Mouse (Mus musculus) liver, embryonic 15.5 days (tissue): Measurements from ENCODE around the gene Peg3. TPM values are rescaled to one million over a fixed set of nuclear protein-coding genes. Genes with fewer than 3 reads are reported as not detected.
"Not testable (repeated sequence)": the region's sequence is repeated elsewhere in the genome, so short reads cannot be mapped to it uniquely, and the experiment has no call there.

ENCODE experiments used
- ATAC-seq: fragments of 200-750 bp; cut with Nextera tagmentation; 2 replicates; pipeline ENCODE4 v1.8.0; 2017; ENCODE audit warnings: moderate number of reproducible peaks, mild to moderate bottlenecking, moderate library complexity; ENCODE audit not compliant: insufficient read depth
- H3K27ac ChIP-seq: fragments of 300-500 bp; sonication (generic); replicated peaks from 2 replicates; pipeline ENCODE4 v1.5.1; 2015; ENCODE audit warnings: mild to moderate bottlenecking, inconsistent platforms
- H3K27me3 ChIP-seq: fragments of 300-500 bp; sonication (generic); 2 replicates; pipeline ENCODE4 v1.6.1; 2015; ENCODE audit warnings: mild to moderate bottlenecking, inconsistent platforms
- H3K36me3 ChIP-seq: fragments of 300-500 bp; sonication (generic); replicated peaks from 2 replicates; pipeline ENCODE4 v1.6.1; 2015; ENCODE audit warnings: moderate library complexity, mild to moderate bottlenecking, inconsistent platforms
- H3K4me1 ChIP-seq: fragments of 300-500 bp; sonication (generic); replicated peaks from 2 replicates; pipeline ENCODE4 v1.6.1; 2015; ENCODE audit warnings: inconsistent platforms
- H3K4me2 ChIP-seq: fragments of 300-500 bp; sonication (generic); 2 replicates; pipeline ENCODE4 v1.6.1; 2015; ENCODE audit warnings: moderate library complexity, mild to moderate bottlenecking, inconsistent platforms
- H3K4me3 ChIP-seq: fragments of 300-500 bp; sonication (generic); replicated peaks from 2 replicates; pipeline ENCODE4 v1.5.1; 2015; ENCODE audit warnings: mild to moderate bottlenecking, inconsistent platforms
- H3K9ac ChIP-seq: fragments of 300-500 bp; sonication (generic); 2 replicates; pipeline ENCODE4 v1.6.1; 2015; ENCODE audit warnings: moderate library complexity, mild to moderate bottlenecking, inconsistent platforms
- H3K9me3 ChIP-seq: fragments of 300-500 bp; sonication (generic); replicated peaks from 2 replicates; pipeline ENCODE4 v1.6.1; 2016; ENCODE audit warnings: inconsistent platforms
- WGBS: fragments of 180-500 bp; shearing (Covaris S2); methylation state at CpG from one replicate; pipeline ENCODE4 v1.1.7; 2015; ENCODE audit warnings: mixed read lengths; ENCODE audit not compliant: insufficient replicate concordance; 5-methylcytosine and 5-hydroxymethylcytosine counted together
- polyA plus RNA-seq: library from polyadenylated mRNA; unstranded; fragments of >200 nt; fragmentation: Nextera tagmentation; extraction: Ambion mirVana; gene quantifications from 2 replicates; pipeline ENCODE4 v1.2.1, GENCODE M21; 2015

Gene Peg3
- 41.6 and 43.8 TPM in 2 replicates for polyA plus RNA-seq

- Histone ChIP-seq H3K36me3 (peaks cover 3% of the 10 kb centered on the region; the same call in 1 of the 2 replicates), H3K4me1 (no peaks in the 10 kb centered on the region), H3K4me2 (peak within 1 kb of the TSS; percentile 58), H3K9ac (peak within 1 kb of the TSS; percentile 15; the same call in 1 of the 2 replicates), H3K27ac (peak within 1 kb of the TSS; percentile 73), H3K27me3 (peaks cover 20% of the 10 kb centered on the region), H3K4me3 (peak within 1 kb of the TSS; percentile 55), H3K9me3 (peaks cover 6% of the 10 kb centered on the region; the same call in 1 of the 2 replicates)
- ATAC-seq = peak; percentile 29
- 44% methylated on average over 24 of the region's 24 CpGs for WGBS
Measured at GRCm38 (mm10) chr7:6730241-6730640, at the start of gene Peg3, which contains the start of gene Usp29. Gene Peg3 (minus strand): TSS chr7:6730431. Gene Usp29 (plus strand): TSS chr7:6730578.

- no peaks in the 10 kb centered on the region for H3K27me3 ChIP-seq
- H3K4me1 ChIP-seq = 0 out of 2 replicates have a peak, but pooled peaks cover 4% of the 10 kb centered on the region
- no peak overlapping the region for H3K9ac ChIP-seq
- WGBS = 52% methylated on average over 5 of the region's 5 CpGs
- H3K4me3 ChIP-seq = no peak overlapping the region
- H3K27ac ChIP-seq = no peak overlapping the region
- H3K9me3 ChIP-seq = no peaks in the 10 kb centered on the region
- no peaks in the 10 kb centered on the region for H3K36me3 ChIP-seq
- no peak for ATAC-seq
- no peak overlapping the region for H3K4me2 ChIP-seq
Measured at GRCm38 (mm10) chr7:6779172-6779571, 48.9 kb upstream of the Peg3 start.

GRCm38 (mm10) chr7:6777689-6778088 lies 47.5 kb upstream of the Peg3 start:
- 25% methylated on average over 4 of the region's 4 CpGs for WGBS
- no peak overlapping the region for H3K27ac ChIP-seq
- H3K9ac ChIP-seq = no peak overlapping the region
- no peak overlapping the region for H3K4me2 ChIP-seq
- H3K36me3 ChIP-seq = no peaks in the 10 kb centered on the region
- H3K9me3 ChIP-seq = no peaks in the 10 kb centered on the region
- no peaks in the 10 kb centered on the region for H3K27me3 ChIP-seq
- no peak for ATAC-seq
- H3K4me1 ChIP-seq = no peaks in the 10 kb centered on the region
- no peak overlapping the region for H3K4me3 ChIP-seq

- WGBS = 60% methylated on average over 2 of the region's 2 CpGs
- Histone ChIP-seq H3K4me1 (no peaks in the 10 kb centered on the region), H3K4me2 (no peak overlapping the region), H3K4me3 (no peak overlapping the region), H3K36me3 (no peaks in the 10 kb centered on the region), H3K27ac (no peak overlapping the region), H3K9me3 (no peaks in the 10 kb centered on the region), H3K27me3 (no peaks in the 10 kb centered on the region), H3K9ac (no peak overlapping the region)
- ATAC-seq = peak; percentile 22; the same call in 1 of the 2 replicates
Measured at GRCm38 (mm10) chr7:6777107-6777506, 46.9 kb upstream of the Peg3 start.

GRCm38 (mm10) chr7:6776314-6777059 lies 46.3 kb upstream of the Peg3 start:
- WGBS = 67% methylated on average over 10 of the region's 10 CpGs
- no peaks in the 10 kb centered on the region for H3K4me1 ChIP-seq
- no peak overlapping the region for H3K9ac ChIP-seq
- H3K9me3 ChIP-seq = no peaks in the 10 kb centered on the region
- H3K27ac ChIP-seq = no peak overlapping the region
- H3K4me2 ChIP-seq = no peak overlapping the region
- no peak for ATAC-seq
- H3K4me3 ChIP-seq = no peak overlapping the region
- no peaks in the 10 kb centered on the region for H3K36me3 ChIP-seq
- H3K27me3 ChIP-seq = no peaks in the 10 kb centered on the region

- ATAC-seq, H3K9me3 ChIP-seq, H3K4me2 ChIP-seq, H3K27me3 ChIP-seq, H3K4me1 ChIP-seq, H3K36me3 ChIP-seq, H3K4me3 ChIP-seq, H3K9ac ChIP-seq, H3K27ac ChIP-seq: not testable (repeated sequence)
- 46% methylated on average over 11 of the region's 11 CpGs for WGBS
Measured at GRCm38 (mm10) chr7:6773865-6774413, 43.7 kb upstream of the Peg3 start.

GRCm38 (mm10) chr7:6770286-6770685 lies 40.1 kb upstream of the Peg3 start:
- Histone ChIP-seq H3K4me2 (no peak overlapping the region), H3K27ac (peak overlapping the region; percentile 68; the same call in 1 of the 2 replicates), H3K4me3 (no peak overlapping the region), H3K36me3 (no peaks in the 10 kb centered on the region), H3K4me1 (peaks cover 5% of the 10 kb centered on the region; the same call in 1 of the 2 replicates), H3K27me3 (no peaks in the 10 kb centered on the region), H3K9me3 (no peaks in the 10 kb centered on the region), H3K9ac (no peak overlapping the region)
- 10% methylated on average over 8 of the region's 8 CpGs for WGBS
- peak; percentile 85 for ATAC-seq

GRCm38 (mm10) chr7:6765240-6765639 lies 35.0 kb upstream of the Peg3 start:
- H3K27me3 ChIP-seq = no peaks in the 10 kb centered on the region

GRCm38 (mm10) chr7:6760170-6760569 lies 29.9 kb upstream of the Peg3 start:
- no peak for ATAC-seq
- no peaks in the 10 kb centered on the region for H3K36me3 ChIP-seq
- H3K27ac ChIP-seq = no peak overlapping the region
- H3K9ac ChIP-seq = no peak overlapping the region
- no peaks in the 10 kb centered on the region for H3K27me3 ChIP-seq
- H3K4me2 ChIP-seq = no peak overlapping the region
- WGBS = 49% methylated on average over 6 of the region's 6 CpGs
- no peak overlapping the region for H3K4me3 ChIP-seq
- H3K4me1 ChIP-seq = no peaks in the 10 kb centered on the region
- no peaks in the 10 kb centered on the region for H3K9me3 ChIP-seq

More at GRCm38 (mm10) chr7:6765240-6765639, 35.0 kb upstream of the Peg3 start:
- Histone ChIP-seq H3K4me3 (no peak overlapping the region), H3K27ac (no peak overlapping the region), H3K4me2 (no peak overlapping the region), H3K4me1 (no peaks in the 10 kb centered on the region), H3K9me3 (no peaks in the 10 kb centered on the region), H3K36me3 (no peaks in the 10 kb centered on the region), H3K9ac (no peak overlapping the region)
- ATAC-seq = no peak
- WGBS = 51% methylated on average over 5 of the region's 5 CpGs

- Histone ChIP-seq H3K27ac (no peak overlapping the region), H3K4me3 (no peak overlapping the region), H3K36me3 (no peaks in the 10 kb centered on the region), H3K4me1 (no peaks in the 10 kb centered on the region), H3K9ac (no peak overlapping the region), H3K9me3 (no peaks in the 10 kb centered on the region), H3K27me3 (no peaks in the 10 kb centered on the region), H3K4me2 (no peak overlapping the region)
- 62% methylated on average over 12 of the region's 12 CpGs for WGBS
- no peak for ATAC-seq
Measured at GRCm38 (mm10) chr7:6759698-6760097, 29.5 kb upstream of the Peg3 start.

GRCm38 (mm10) chr7:6756777-6757291 lies 26.6 kb upstream of the Peg3 start:
- no peak overlapping the region for H3K27ac ChIP-seq
- 49% methylated on average over 4 of the region's 4 CpGs for WGBS
- no peaks in the 10 kb centered on the region for H3K27me3 ChIP-seq
- H3K36me3 ChIP-seq = no peaks in the 10 kb centered on the region
- no peaks in the 10 kb centered on the region for H3K4me1 ChIP-seq
- H3K9me3 ChIP-seq = no peaks in the 10 kb centered on the region
- no peak overlapping the region for H3K9ac ChIP-seq
- no peak overlapping the region for H3K4me2 ChIP-seq
- ATAC-seq = peak; percentile 64
- no peak overlapping the region for H3K4me3 ChIP-seq
